Mouse (Mus musculus) CD4-positive, CD25-positive, alpha-beta regulatory T cell, adult 2 months (primary cell): ENCODE measurements around the gene Fosl1.

Experiments
- DNase-seq: peaks from one replicate; pipeline ENCODE4 v3.0.0-alpha.2; 2012; ENCODE audit warnings: low read depth, low spot score

Gene Fosl1

GRCm38 (mm10) chr19:5456922-5457745 is 9.8 kb downstream of the Fosl1 start:
- peak; percentile 94 for DNase-seq

- DNase-seq: no peak
Measured at GRCm38 (mm10) chr19:5457746-5458442, 10.5 kb downstream of the Fosl1 start, which contains the start of gene Ccdc85b. Gene Ccdc85b, minus strand, starts transcription at chr19:5457894.

GRCm38 (mm10) chr19:5459019-5459418 is 11.7 kb downstream of the Fosl1 start:
- DNase-seq: no peak

GRCm38 (mm10) chr19:5459896-5460295 is 12.5 kb downstream of the Fosl1 start:
- no peak for DNase-seq

GRCm38 (mm10) chr19:5460465-5460911 is 13.1 kb downstream of the Fosl1 start, which contains the start of gene Fibp:
Gene Fibp, plus strand, starts transcription at chr19:5460615.
- peak; percentile 89 for DNase-seq

DNA sequence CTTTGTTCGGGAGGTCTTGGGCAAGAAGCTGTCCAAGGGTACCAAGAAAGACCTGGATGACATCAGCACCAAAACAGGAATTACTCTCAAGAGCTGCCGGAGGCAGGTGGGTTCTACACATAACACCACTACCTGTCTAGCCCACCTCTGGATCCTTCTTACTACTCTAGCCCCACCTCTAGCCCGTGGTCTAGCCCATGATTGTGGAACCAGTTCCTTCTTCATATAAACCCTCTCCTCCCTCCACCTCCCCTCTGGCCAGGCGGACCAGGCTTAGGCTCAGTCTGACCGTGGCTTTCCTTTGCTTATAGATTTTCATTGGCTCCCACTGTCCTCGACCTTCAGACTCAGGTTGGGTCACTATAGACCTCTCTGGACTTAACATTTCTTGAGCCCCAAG is 14.1 kb downstream of the Fosl1 start:
- DNase-seq: no peak

DNA sequence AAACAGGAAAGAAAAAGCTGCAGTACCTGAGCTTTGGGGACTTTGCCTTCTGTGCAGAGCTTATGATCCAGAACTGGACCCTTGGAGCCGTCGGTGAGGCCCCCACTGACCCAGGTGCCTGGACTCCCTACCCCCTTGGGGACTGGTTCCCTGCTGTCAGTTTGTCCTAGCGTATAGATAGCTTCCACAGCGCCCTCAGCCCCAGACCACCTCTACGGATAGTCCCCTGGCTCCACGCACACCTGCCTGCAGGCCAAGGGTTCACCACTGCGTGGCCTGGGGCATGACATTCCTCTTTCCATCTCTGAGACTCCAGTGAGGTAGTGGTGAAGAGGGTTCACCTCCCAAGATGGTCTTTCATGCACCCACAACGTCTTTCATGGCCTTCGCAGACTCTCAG is 15.9 kb downstream of the Fosl1 start:
- DNase-seq: no peak

- peak; percentile 76 for DNase-seq
Measured at GRCm38 (mm10) chr19:5463791-5464562, 16.6 kb downstream of the Fosl1 start.

- no peak for DNase-seq
Measured at GRCm38 (mm10) chr19:5465037-5465436, 17.7 kb downstream of the Fosl1 start.

DNA sequence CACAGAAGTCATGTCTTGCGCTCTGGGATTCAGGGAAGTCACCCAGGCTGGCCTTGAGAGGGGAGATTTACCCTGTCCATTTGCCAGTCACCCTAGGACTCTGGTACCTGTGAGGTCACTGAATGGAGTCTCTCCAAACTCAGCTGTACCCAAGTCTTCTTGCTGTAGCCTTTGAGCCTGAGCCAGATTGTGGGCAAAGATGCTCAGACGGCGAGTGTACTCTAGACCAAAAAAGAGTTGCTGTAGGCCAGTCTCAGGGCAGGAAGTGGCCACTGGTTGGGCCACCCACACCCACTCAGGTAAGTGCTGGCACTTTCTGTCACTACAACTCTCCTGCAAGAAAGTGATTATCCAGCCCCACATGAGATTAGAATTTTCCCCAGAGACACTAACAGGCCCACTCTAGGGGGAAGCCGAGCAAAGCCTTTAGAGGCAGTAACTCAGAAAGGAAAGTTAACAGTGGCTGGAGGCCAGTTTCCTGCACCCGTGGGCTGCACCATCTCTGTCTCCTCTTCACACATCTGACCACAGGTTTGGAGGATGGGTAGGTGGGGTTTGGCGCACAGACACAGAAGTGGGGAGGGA is 19.7 kb downstream of the Fosl1 start:
- no peak for DNase-seq

DNA sequence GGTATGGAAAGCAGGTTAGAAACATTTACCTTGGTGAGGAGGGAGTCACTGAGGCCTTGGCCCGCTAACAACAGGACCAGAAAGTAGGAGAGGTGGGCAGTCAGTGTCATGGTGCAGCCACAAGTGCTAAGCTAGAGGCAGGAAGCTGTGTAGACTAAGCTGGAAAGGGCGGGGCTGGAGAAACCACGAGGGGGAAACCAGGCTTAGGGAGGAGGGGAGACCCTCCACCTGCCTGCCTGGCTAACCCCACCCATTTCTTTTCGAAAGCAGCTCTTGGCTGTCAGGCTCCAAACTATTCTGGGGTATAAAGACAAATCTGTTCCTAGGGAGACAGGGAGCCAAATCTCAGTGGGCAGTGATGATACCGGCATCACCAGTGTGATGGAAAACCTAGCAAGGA is 21.0 kb downstream of the Fosl1 start, which contains the start of gene Ctsw:
Gene Ctsw (minus strand): TSS at position 134 of the 400 bp plus-strand sequence.
- DNase-seq: peak; percentile 72

DNA sequence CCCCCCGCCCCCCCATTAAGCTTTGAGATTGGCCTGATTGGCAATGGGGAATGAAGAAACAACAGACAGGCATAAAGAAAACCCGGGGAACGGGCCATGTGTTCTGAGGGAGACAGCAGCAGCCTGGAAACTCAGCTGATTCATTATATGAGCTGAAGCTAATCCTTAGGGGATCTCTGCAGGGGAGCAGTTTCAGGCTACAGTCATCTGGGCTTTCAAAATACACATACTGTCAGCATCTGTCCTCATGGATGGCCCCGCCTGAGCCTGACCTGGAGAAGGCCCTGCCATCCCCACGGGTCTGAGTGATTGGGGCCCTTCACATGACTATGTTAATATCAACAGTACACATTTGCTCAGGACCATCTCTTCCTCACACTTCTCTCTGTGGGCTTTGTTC is 24.5 kb downstream of the Fosl1 start:
- DNase-seq: no peak

GRCm38 (mm10) chr19:5472857-5473256 is 25.5 kb downstream of the Fosl1 start:
- peak; percentile 39 for DNase-seq

- DNase-seq: peak; percentile 68
Measured at GRCm38 (mm10) chr19:5473720-5474119, 26.4 kb downstream of the Fosl1 start, which contains the start of gene Efemp2. Gene Efemp2, plus strand, starts transcription at chr19:5473954.

DNA sequence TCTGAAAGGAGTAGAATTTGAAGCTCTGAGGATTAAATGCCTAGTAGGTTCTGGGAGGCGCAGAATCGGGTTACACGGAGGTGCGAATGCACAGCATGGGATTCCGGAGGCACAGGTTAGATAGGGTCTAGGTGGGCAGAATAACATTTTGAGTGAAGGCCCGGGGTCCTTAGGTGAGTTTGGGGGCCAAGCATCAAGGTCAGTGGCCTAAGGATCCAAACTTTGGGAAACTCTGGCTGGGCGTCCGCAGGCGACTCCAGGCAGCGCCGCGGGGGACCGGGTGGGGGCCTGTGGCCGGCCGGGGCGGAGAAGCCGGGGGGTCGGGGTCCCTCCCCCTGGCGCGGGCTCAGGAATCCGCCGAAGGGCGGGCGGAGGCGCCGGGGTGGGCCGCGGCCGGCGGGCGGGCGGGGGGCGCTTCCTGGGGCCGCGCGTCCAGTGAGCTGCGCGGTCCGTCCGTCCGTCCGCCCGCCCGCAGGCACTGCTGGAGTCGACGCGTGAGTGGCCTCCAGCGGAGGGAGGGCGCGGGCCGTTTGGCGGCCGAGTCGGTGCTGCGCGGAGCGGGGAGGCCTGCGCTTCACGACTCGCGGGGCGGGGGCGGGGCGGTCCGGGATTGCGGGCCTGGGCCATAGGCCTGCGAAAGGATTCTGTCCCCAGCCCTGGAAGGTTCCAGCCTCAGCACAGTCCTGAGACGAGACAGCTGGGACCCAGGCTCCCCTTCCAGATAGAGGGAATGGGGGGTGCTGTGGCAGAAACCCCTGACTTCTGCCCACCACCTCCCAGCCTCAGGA is 27.1 kb downstream of the Fosl1 start:
- peak; percentile 44 for DNase-seq

DNA sequence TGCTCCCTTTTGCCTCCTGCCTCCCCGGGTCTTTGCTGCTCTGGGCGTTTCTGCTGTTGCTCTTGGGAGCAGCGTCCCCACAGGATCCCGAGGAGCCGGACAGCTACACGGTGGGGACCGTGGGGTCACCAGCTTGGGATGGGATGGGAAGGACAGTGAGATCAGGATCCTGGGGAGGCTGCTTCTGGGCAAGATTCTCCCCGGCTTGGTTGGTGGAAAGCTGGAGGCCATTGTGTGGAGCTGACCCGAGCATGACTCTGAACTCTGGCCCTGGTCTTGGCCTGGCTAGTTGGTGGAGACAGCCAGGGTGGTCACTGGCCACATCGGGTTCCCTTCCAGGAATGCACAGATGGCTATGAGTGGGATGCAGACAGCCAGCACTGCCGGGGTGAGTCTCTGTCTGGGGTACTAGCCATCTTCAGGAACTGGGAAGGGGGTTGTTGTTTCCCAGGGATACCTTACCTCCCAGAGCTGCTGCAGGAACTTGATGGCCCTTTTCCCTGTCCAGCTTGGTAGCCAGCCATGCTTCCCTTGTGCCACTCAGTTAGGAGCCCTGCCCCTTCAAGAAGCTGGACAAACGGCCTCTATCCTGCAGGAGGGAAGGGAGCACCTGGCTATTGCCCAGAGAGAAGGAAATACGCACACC is 27.8 kb downstream of the Fosl1 start:
- no peak for DNase-seq

GRCm38 (mm10) chr19:5477004-5477667 is 29.8 kb downstream of the Fosl1 start:
- DNase-seq: no peak

DNA sequence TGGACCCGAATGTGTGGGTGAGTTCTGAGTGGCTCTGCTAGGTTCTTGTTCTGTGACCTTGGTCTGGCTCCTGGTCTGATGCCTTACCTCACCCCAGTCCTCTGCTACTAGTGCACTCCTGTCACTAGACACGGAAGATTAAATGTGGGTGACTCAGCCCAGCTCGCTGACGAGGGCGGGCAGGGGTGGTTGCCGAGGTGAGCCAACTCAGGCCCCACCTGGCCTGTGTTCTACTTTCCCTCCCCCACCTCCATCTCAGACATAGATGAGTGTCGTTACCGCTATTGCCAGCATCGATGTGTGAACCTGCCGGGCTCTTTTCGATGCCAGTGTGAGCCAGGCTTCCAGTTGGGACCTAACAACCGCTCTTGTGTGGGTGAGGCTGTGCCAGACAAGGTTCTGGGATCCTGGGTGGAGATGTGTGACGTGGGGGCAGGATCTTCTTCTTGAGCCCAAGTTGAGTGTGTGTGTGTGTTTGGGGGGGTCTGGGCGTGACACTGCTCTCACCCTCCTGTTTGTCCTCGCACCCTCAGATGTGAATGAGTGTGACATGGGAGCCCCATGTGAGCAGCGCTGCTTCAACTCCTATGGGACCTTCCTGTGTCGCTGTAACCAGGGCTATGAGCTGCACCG is 30.4 kb downstream of the Fosl1 start:
- no peak for DNase-seq

DNA sequence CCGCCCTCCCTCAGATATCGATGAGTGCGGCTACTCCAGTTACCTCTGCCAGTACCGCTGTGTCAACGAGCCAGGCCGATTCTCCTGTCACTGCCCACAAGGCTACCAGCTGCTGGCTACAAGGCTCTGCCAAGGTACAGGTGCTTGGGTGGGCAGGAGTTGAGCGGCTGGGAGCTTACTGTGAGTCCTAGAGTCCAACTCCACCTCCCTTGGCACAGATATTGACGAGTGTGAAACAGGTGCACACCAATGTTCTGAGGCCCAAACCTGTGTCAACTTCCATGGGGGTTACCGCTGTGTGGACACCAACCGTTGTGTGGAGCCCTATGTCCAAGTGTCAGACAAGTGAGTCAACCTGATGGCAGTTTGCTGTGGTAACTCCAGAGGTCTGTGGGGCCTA is 32.7 kb downstream of the Fosl1 start:
- no peak for DNase-seq
